Mouse (Mus musculus): ENCODE results near the gene Gm43191.

The Gm43191 gene

DNA sequence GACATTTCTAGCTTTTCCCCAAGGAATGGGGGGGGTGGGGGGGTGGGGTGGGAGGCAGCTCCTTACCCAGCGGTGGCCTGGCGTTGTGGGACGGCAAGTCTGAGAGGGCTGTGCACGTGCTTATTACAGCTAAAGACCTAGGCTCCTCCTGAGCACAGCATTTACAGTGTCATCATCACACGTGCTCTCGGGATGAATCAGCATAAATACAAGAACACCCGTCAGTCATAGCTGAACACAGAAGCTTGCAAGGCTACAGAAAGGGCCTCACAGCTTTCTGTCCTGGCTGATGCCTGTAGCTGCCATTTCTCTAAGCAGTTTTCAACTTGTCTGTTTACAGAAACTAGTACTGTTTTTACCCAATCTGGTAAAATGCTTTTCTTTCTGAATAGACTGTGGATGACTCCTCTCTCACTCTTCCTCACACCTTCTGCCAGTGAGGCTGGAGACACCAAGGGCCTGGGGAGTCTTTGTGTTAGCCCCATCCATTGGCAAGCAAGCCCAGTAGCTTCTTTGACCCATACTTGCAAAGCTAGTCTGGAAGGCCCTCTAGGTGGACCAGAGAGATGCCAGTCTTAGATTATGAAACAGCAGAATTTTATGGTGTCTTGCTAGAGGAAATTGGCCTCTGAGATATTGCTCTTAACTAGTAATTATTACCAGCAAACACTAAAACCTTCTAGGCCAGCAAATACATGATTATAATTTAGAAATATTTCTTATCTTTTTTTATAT is 60.3 kb downstream of the Gm43191 start:
- no peak for DNase-seq

- no peak for DNase-seq
Observed at GRCm38 (mm10) chr3:116618855-116619254, 62.2 kb downstream of the Gm43191 start.

- no peak for DNase-seq
Observed at GRCm38 (mm10) chr3:116615318-116616068, 65.6 kb downstream of the Gm43191 start.

- DNase-seq, result no peak
Observed at GRCm38 (mm10) chr3:116614295-116614892, 66.7 kb downstream of the Gm43191 start, which contains the start of gene Trmt13. TSS of gene Trmt13 (minus strand) at chr3:116614587.

DNA sequence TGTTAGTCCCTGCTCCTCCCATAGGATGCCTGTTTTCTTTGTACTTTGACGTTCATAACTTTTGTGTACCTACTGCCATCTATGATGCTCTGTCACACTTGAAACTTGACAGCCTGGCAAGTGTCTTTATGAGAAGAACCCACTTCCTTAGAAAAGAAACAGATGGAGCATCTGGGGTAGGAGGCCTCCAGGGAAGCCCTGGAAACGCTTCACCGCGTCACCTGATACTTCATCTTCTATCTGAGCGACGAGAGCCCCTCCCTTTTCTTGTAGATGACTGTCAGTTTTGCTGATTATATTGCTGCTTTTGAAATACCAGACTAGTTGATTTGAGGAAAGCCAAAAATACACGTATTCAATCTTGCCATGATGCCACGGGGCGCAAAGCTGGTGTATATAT is 76.5 kb downstream of the Gm43191 start:
- peak; percentile 26 to 56 for DNase-seq

DNA sequence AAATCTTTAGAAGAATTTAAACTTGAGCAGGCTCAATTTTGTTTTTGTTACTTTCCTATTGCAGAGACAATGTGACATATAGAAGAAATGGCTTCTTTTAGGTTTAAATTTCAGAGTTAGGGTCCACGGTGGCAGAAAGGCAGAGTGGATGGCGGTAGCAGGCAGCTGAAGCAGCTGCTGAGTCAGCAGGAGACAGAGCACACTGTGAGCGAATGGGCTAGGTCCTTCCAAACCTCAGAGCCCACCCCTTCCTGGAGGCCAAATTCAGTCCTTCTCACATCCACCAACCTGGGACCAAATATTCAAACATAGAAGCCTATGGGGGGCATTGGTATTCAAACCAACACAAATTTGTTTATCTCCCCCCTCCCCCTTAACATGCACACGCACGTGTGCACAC is 79.3 kb downstream of the Gm43191 start:
- peak; percentile 13 to 16 for DNase-seq

- DNase-seq, result no peak
Observed at GRCm38 (mm10) chr3:116601005-116601404, 80.1 kb downstream of the Gm43191 start.

DNA sequence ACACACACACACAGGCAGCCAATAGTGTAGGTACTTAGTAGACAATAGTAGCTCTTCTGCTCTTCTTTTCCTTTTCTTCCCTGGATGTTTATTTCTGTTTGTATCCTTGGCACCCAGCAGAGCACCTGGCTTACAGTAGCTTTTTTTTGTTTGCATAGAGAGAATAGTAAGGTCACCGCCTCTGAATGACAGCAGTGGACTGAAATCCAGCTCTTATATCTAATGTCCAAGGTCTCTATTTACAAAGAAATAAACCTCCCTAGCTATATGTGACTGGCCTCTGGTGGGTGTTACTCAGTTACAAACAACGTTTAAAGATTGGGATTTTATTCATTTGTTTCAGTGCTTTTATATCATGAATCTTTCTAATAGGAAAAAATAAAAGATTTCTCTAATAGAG is 81.4 kb downstream of the Gm43191 start:
- DNase-seq, result no peak

GRCm38 (mm10) chr3:116595603-116595991 is 85.5 kb downstream of the Gm43191 start:
- peak; percentile 21 to 28 for DNase-seq

DNA sequence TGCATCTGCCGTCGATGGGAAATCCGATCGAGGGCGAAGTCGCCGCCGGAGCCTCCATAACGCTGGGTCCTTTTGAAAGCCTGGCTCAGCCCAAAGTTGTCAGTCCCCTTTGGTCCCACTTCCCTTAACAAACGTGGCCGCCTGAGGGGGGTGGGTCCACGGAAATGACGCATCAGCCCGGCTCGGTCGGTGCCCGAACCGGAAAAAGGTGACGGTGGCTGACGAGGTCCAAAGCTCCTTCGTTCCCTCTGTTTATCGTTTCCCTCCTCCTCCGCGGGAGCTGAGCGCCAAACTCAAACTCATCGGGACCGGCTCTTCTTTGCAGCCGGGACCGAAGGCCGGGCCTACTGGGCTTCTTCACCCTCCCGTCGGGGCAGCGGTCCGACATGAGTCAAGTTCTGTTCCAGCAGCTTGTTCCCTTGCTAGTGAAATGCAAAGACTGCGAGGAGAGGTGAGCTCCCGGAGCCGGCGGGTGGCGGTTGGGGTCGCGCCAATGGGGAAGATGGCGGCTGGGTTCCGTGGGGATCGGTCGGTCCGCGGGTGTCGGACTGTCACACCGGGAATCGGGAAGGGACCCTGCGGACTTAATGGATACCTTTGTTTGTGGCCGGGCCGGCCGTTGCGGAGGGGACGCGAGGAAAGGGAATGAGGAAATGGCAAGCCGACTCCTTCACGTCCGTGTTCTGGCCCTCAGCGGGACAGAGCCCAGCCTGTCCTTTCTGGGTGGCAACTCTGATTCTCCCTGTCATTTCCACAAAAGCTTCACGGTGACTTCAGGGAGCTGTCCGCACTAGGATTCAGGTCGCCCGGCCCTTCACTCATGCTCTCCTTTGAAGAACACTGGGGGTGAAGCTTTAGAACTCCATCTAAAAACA is 86.1 kb downstream of the Gm43191 start, which contains the start of gene Sass6:
Gene Sass6, plus strand, starts transcription at position 255 of the 875 bp plus-strand sequence.
- DNase-seq, result peak; percentile 99 to 100

DNA sequence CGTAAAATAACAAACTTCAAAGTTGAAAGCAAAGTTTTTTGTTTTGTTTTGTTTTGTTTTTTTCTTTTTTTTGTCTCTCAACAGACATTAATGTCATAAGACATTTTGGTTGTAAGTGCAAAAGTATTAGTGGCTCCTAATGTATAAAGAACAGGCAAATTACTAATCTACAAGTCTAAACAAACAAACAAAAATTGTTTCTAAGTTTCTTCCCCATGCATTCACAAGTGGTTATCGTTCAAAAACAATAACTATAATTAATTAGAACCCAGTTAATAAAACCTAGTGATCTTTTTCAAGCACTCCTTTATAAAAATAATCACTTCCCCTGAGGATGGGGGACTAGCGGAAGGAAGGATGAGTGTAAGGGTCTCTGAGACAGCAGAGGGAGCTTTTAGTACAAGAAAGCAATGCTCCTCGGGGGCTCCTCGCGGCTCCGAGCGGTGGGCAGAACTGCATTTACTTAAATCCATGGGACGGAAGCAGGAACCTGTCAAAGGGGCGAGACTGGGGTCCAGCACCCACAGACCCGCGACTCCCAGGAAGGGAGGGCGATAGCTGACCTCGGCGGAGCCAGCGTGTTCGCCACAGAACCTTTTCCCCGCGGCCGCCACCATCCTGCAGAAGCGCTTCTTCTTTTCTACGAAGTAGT is 86.9 kb downstream of the Gm43191 start:
- peak in 1 of 2 experiments; percentile 68 for DNase-seq

Measured in cerebellum, postnatal 10 days (tissue).